Mouse (Mus musculus) stomach, embryonic 14.5 days (tissue): Measurements from ENCODE around the gene Ica1. TPM values are rescaled to one million over a fixed set of nuclear protein-coding genes. Genes with fewer than 3 reads are reported as not detected.

Experiments used
- ATAC-seq: fragments of 200-750 bp; cut with Nextera tagmentation; 2 replicates; pipeline ENCODE4 v1.8.0; 2017; ENCODE audit warnings: low read depth, moderate TSS enrichment; ENCODE audit not compliant: insufficient number of reproducible peaks, insufficient read depth, low FRiP score
- H3K27ac ChIP-seq: fragments of 300-500 bp; sonication (generic); 2 replicates; pipeline ENCODE4 v1.5.1; 2014; ENCODE audit warnings: mild to moderate bottlenecking, low read length, moderate library complexity, mixed read lengths
- H3K27me3 ChIP-seq: fragments of 300-500 bp; sonication (generic); 2 replicates; pipeline ENCODE4 v1.6.1; 2014; ENCODE audit warnings: low read length, control low read depth, mixed read lengths; ENCODE audit not compliant: control insufficient read depth, insufficient read depth
- H3K36me3 ChIP-seq: fragments of 300-500 bp; sonication (generic); 2 replicates; pipeline ENCODE4 v1.6.1; 2014; ENCODE audit warnings: mild to moderate bottlenecking, control low read depth, low read length, moderate library complexity, mixed read lengths; ENCODE audit not compliant: control insufficient read depth, insufficient read depth
- H3K4me1 ChIP-seq: fragments of 300-500 bp; sonication (generic); 2 replicates; pipeline ENCODE4 v1.6.1; 2014; ENCODE audit warnings: low read length, control low read depth, mixed read lengths; ENCODE audit not compliant: control insufficient read depth, insufficient read depth
- H3K4me2 ChIP-seq: fragments of 300-500 bp; sonication (generic); replicated peaks from 2 replicates; pipeline ENCODE4 v1.6.1; 2014; ENCODE audit warnings: low read depth, low read length, control low read depth
- H3K4me3 ChIP-seq: fragments of 300-500 bp; sonication (generic); 2 replicates; pipeline ENCODE4 v1.5.1; 2014; ENCODE audit warnings: low read depth, low read length, control low read depth
- H3K9ac ChIP-seq: fragments of 300-500 bp; sonication (generic); replicated peaks from 2 replicates; pipeline ENCODE4 v1.6.1; 2014; ENCODE audit warnings: low read depth, mild to moderate bottlenecking, control low read depth, low read length, moderate library complexity, mixed read lengths
- H3K9me3 ChIP-seq: fragments of 300-500 bp; sonication (generic); 2 replicates; pipeline ENCODE4 v1.6.1; 2016; ENCODE audit warnings: low read depth, low read length, control low read depth; ENCODE audit not compliant: control insufficient read depth
- WGBS: fragments of 180-500 bp; shearing (Covaris S2); extraction: QIAGEN DNeasy Blood & Tissue Kit; methylation state at CpG from one replicate; pipeline ENCODE4 v1.1.7; 2014; 5-methylcytosine and 5-hydroxymethylcytosine counted together
- polyA plus RNA-seq: library from polyadenylated mRNA; unstranded; fragments of >200 nt; fragmentation: Nextera tagmentation; extraction: Ambion mirVana; gene quantifications from 2 replicates; pipeline ENCODE4 v1.2.1, GENCODE M21; 2014

Gene Ica1
- polyA plus RNA-seq, 1 experiment from 2014 or later = 25.4 TPM

- Histone ChIP-seq H3K36me3 (no peaks in the 10 kb centered on the region), H3K27me3 (no peaks in the 10 kb centered on the region), H3K4me2 (no peak overlapping the region), H3K9ac (no peak overlapping the region), H3K4me3 (no peak overlapping the region), H3K27ac (no peak overlapping the region), H3K9me3 (no peaks in the 10 kb centered on the region), H3K4me1 (no peaks in the 10 kb centered on the region)
- ATAC-seq = no peak
- WGBS = 76% methylated on average over 4 of the region's 4 CpGs
Measured at GRCm38 (mm10) chr6:8619582-8620350, 158.5 kb downstream of the Ica1 start.

DNA sequence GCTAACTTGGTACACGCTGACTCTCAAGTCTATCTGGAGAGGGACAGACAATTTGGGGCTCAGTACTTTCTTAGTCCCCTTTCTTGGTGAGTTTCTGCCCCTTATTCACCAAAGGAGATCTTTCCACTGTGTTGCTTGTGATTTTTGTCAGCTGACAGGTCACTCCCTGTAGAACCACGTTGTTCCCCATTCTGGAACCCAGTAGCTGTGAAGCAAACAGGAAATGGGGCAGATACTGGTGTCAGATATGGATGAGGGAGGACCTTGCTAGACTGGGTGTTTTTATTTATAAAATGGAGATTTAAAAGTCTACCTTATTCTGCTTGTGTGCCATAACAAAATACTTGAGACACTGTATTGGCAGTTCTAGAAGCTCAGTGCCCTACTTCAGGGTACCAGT is 160.9 kb downstream of the Ica1 start:
- H3K9me3 ChIP-seq = no peaks in the 10 kb centered on the region
- WGBS = 62% methylated on average over 2 of the region's 2 CpGs
- no peaks in the 10 kb centered on the region for H3K36me3 ChIP-seq
- H3K9ac ChIP-seq = no peak overlapping the region
- no peaks in the 10 kb centered on the region for H3K27me3 ChIP-seq
- ATAC-seq = no peak
- no peak overlapping the region for H3K27ac ChIP-seq
- H3K4me1 ChIP-seq = no peaks in the 10 kb centered on the region
- no peak overlapping the region for H3K4me3 ChIP-seq
- no peak overlapping the region for H3K4me2 ChIP-seq

DNA sequence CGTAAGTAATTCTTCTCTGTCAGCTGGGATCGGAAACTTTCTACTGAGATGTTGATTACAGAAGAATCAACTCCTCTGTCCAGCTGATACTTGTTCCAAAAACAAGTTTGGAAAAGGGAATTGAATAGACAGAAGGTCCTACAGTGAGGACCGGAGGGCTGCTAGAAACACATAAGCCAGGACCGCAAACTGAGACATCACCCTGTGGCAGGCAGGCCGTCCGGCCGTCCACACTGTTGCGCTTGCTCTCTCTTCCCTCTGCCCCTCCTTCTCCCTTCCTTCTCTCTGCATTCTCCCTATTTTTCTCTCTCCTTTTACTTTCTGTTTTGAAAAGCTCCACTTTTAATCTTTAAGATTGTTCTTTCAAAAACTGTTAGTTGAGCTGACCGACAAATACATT is 186.6 kb downstream of the Ica1 start:
- no peak overlapping the region for H3K4me2 ChIP-seq
- ATAC-seq = no peak
- WGBS = 86% methylated on average over 9 of the region's 9 CpGs

DNA sequence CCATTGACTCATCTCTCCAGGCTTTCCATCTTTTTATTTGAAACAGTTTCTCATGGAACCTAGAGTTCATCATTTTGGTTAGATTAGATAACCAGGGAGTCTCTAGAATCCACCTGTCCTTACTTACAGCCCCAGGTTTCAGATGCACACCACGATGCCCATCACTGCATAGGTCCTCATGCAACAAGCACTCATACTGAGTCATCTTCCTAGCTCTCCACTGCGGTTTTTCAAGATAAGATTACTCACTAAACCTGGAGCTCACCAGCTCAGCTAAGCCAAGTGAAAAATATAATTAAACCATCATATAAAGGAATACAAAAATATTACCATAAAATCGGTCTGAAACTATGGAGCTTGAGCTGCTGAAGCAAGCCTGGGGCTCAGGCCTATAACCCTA is 194.4 kb downstream of the Ica1 start:
- WGBS = 86% methylated on average over 3 of the region's 3 CpGs
- Histone ChIP-seq H3K36me3 (peaks cover 4% of the 10 kb centered on the region; the same call in 1 of the 2 replicates), H3K4me2 (no peak overlapping the region), H3K9me3 (no peaks in the 10 kb centered on the region), H3K9ac (no peak overlapping the region), H3K4me1 (no peaks in the 10 kb centered on the region), H3K27me3 (no peaks in the 10 kb centered on the region), H3K27ac (no peak overlapping the region), H3K4me3 (no peak overlapping the region)
- ATAC-seq = no peak

More for the DNA sequence above, 186.6 kb downstream of the Ica1 start:
- Histone ChIP-seq H3K27me3 (no peaks in the 10 kb centered on the region), H3K36me3 (no peaks in the 10 kb centered on the region; the same call in 1 of the 2 replicates), H3K4me1 (no peaks in the 10 kb centered on the region), H3K9ac (no peak overlapping the region), H3K4me3 (no peak overlapping the region), H3K9me3 (no peaks in the 10 kb centered on the region), H3K27ac (no peak overlapping the region)

- WGBS = 95% methylated on average over 9 of the region's 9 CpGs
- H3K4me2 ChIP-seq = no peak overlapping the region
- H3K9ac ChIP-seq = no peak overlapping the region
- no peaks in the 10 kb centered on the region for H3K27me3 ChIP-seq
- H3K4me1 ChIP-seq = no peaks in the 10 kb centered on the region
- no peak for ATAC-seq
- H3K4me3 ChIP-seq = no peak overlapping the region
- no peaks in the 10 kb centered on the region for H3K9me3 ChIP-seq
- no peak overlapping the region for H3K27ac ChIP-seq
- peaks cover 4% of the 10 kb centered on the region; the same call in 1 of the 2 replicates for H3K36me3 ChIP-seq
Measured at GRCm38 (mm10) chr6:8582377-8582776, 195.9 kb downstream of the Ica1 start.

Other genes starting within 250 kb of the Ica1 start
- 0.42 and 0.82 TPM in 2 replicates for gene Nxph1, start 169.9 kb upstream of the Ica1 start, polyA plus RNA-seq